7 mouse cellular contexts compared by ENCODE assay signal in the genomic region with DNA sequence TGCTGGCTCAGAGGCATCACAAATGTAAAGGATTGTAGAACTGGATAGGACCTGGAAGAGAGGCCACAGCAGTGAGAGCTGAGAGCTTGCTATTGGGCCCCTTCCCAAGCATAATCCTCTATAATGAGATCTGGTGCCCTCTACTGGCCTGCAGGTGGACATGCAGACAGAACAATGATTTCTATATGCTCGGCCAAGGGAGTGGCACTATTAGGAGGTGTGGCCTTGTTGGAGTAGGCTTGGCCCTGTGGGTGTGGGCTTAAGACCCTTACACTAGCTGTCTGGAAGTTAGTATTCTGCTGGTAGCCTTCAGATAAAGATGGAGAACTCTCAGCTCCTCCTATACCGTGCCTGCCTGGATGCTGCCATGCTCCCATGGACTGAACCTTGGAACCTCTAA. TPM values are rescaled to one million over a fixed set of nuclear protein-coding genes. Genes with fewer than 3 reads are reported as not detected.
DNase-seq lines count a peak whose midpoint lies in the region; ATAC-seq and TF ChIP-seq lines count a peak whose summit lies in the region.

No protein-coding gene starts in this region.

- WGBS in forebrain, postnatal 0 days, result 7% methylated on average over 2 of the region's 2 CpGs
- WGBS in kidney, adult 2 months, result 11% methylated on average over 2 of the region's 2 CpGs
- WGBS in lung, embryonic 14.5 days, result 12% methylated on average over 2 of the region's 2 CpGs
- WGBS in olfactory bulb, adult 2 months, result 16% methylated on average over 2 of the region's 2 CpGs

- H3K4me1 ChIP-seq in E14TG2a.4 (replicated peaks; ENCODE audit: low read depth, low read length), result 0 out of 2 replicates have a peak, but pooled peaks cover 2% of the 10 kb centered on the region
- H3K4me1 ChIP-seq in forebrain, postnatal 0 days (ENCODE audit: insufficient read depth), result no peaks in the 10 kb centered on the region
- no peaks in the 10 kb centered on the region for H3K4me1 ChIP-seq in kidney, adult 2 months (ENCODE audit: control insufficient read depth, insufficient read depth, low read length)
- H3K4me1 ChIP-seq in lung, embryonic 14.5 days (ENCODE audit: insufficient read depth), result no peaks in the 10 kb centered on the region
- no peaks in the 10 kb centered on the region for H3K4me1 ChIP-seq in olfactory bulb, adult 2 months (ENCODE audit: control insufficient read depth, insufficient read depth, low read length)

- ATAC-seq in forebrain, postnatal 0 days, result peak; percentile 93
- ATAC-seq in lung, embryonic 14.5 days (ENCODE audit: insufficient read depth), result peak; percentile 81

- H3K27me3 ChIP-seq in E14TG2a.4 (ENCODE audit: insufficient read depth, low read length), result no peaks in the 10 kb centered on the region
- H3K27me3 ChIP-seq in forebrain, postnatal 0 days (ENCODE audit: insufficient read depth, low read length), result no peaks in the 10 kb centered on the region
- no peaks in the 10 kb centered on the region for H3K27me3 ChIP-seq in kidney, adult 2 months (replicated peaks; ENCODE audit: control insufficient read depth, insufficient read depth, low read length)
- no peaks in the 10 kb centered on the region for H3K27me3 ChIP-seq in lung, embryonic 14.5 days (ENCODE audit: insufficient read depth, low read length)

- peak; percentile 85 for TF ChIP-seq CTCF in E14TG2a.4 (conservative IDR thresholded peaks at IDR 0.05; ENCODE audit: low read length)
- peak; percentile 91 for TF ChIP-seq CTCF in forebrain, postnatal 0 days (IDR thresholded peaks at IDR 0.05; ENCODE audit: low read depth)
- peak; percentile 73 for TF ChIP-seq CTCF in kidney, adult 2 months (conservative IDR thresholded peaks at IDR 0.05; ENCODE audit: insufficient read depth, insufficient read length, low read depth, low read length)
- peak; percentile 94 for TF ChIP-seq CTCF in lung, embryonic 14.5 days (IDR thresholded peaks at IDR 0.05; ENCODE audit: low read depth)
- TF ChIP-seq CTCF in olfactory bulb, adult 2 months (IDR thresholded peaks at IDR 0.05; ENCODE audit: insufficient read depth, low read depth, low read length), result 0 out of 2 replicates have a peak, but pooled peaks have one; percentile 10

- no peak overlapping the region for H3K9ac ChIP-seq in forebrain, postnatal 0 days
- H3K9ac ChIP-seq in lung, embryonic 14.5 days, result no peak overlapping the region

- no peak overlapping the region for H3K4me3 ChIP-seq in E14TG2a.4 (replicated peaks; ENCODE audit: low read length)
- H3K4me3 ChIP-seq in forebrain, postnatal 0 days (ENCODE audit: low read depth, low read length), result no peak overlapping the region
- H3K4me3 ChIP-seq in kidney, adult 2 months (ENCODE audit: insufficient read depth, low read depth, low read length), result no peak overlapping the region
- no peak overlapping the region for H3K4me3 ChIP-seq in lung, embryonic 14.5 days (ENCODE audit: low read depth, low read length)
- H3K4me3 ChIP-seq in olfactory bulb, adult 2 months (ENCODE audit: insufficient read depth, low read depth, low read length), result no peak overlapping the region

- TF ChIP-seq POLR2A in kidney, adult 2 months (IDR thresholded peaks at IDR 0.05; ENCODE audit: low read depth, low read length), result no peak
- no peak for TF ChIP-seq POLR2A in olfactory bulb, adult 2 months (IDR thresholded peaks at IDR 0.05; ENCODE audit: insufficient read depth, low read depth, low read length)

- no peak overlapping the region for H3K27ac ChIP-seq in forebrain, postnatal 0 days (ENCODE audit: low read depth, low read length)
- H3K27ac ChIP-seq in kidney, adult 2 months (ENCODE audit: insufficient read depth, low read depth, low read length), result no peak overlapping the region
- no peak overlapping the region for H3K27ac ChIP-seq in lung, embryonic 14.5 days (ENCODE audit: low read depth)
- H3K27ac ChIP-seq in olfactory bulb, adult 2 months (ENCODE audit: insufficient read depth, low read depth, low read length), result no peak overlapping the region

- H3K4me2 ChIP-seq in forebrain, postnatal 0 days (ENCODE audit: low read depth), result no peak overlapping the region
- H3K4me2 ChIP-seq in lung, embryonic 14.5 days, result no peak overlapping the region

- H3K36me3 ChIP-seq in E14TG2a.4 (ENCODE audit: insufficient read depth, low read length), result no peaks in the 10 kb centered on the region
- no peaks in the 10 kb centered on the region for H3K36me3 ChIP-seq in forebrain, postnatal 0 days (ENCODE audit: insufficient read depth)
- H3K36me3 ChIP-seq in kidney, adult 2 months (ENCODE audit: control insufficient read depth, insufficient read depth, low read length), result no peaks in the 10 kb centered on the region
- H3K36me3 ChIP-seq in lung, embryonic 14.5 days (ENCODE audit: insufficient read depth), result no peaks in the 10 kb centered on the region

- no peaks in the 10 kb centered on the region for H3K9me3 ChIP-seq in E14TG2a.4 (ENCODE audit: low read length)
- H3K9me3 ChIP-seq in forebrain, postnatal 0 days (ENCODE audit: low read length), result no peaks in the 10 kb centered on the region
- H3K9me3 ChIP-seq in lung, embryonic 14.5 days (ENCODE audit: low read depth, low read length), result no peaks in the 10 kb centered on the region

- peak; percentile 64 for DNase-seq in A20 (ENCODE audit: low read depth, low spot score)
- peak; percentile 50 to 72 for DNase-seq in cerebellum, adult 18-20 months
- peak; percentile 85 for DNase-seq in forebrain, postnatal 0 days
- peak; percentile 40 for DNase-seq in kidney, adult 2 months
- peak; percentile 89 for DNase-seq in lung, embryonic 14.5 days

RNA-seq across cellular contexts. Expression of a gene that starts 17.0 kb away (rescaled TPM):
- total RNA-seq in forebrain, postnatal 0 days (2014; rRNA removed), result not detected in 2 replicates
- not detected in 2 replicates for polyA plus RNA-seq in forebrain, postnatal 0 days (2015; fragmentation: Nextera tagmentation; extraction: Ambion mirVana)
- not detected in 2 replicates for polyA plus RNA-seq in kidney, adult 2 months (2012; rRNA removed)
- not detected in 2 replicates for polyA plus RNA-seq in lung, embryonic 14.5 days (2014; fragmentation: Nextera tagmentation; extraction: Ambion mirVana)
- not detected in 2 replicates for polyA plus RNA-seq in olfactory bulb, adult 2 months (2012; ENCODE audit: insufficient read depth, insufficient read length, low replicate concordance, missing spikeins)

RNA-seq across cellular contexts. Expression of a gene that starts 23.2 kb away (rescaled TPM):
- total RNA-seq in forebrain, postnatal 0 days (2014; rRNA removed), result 22.2 and 23.5 TPM in 2 replicates
- 23.6 and 25.6 TPM in 2 replicates for polyA plus RNA-seq in forebrain, postnatal 0 days (2015; fragmentation: Nextera tagmentation; extraction: Ambion mirVana)
- 0.03 and 0.05 TPM in 2 replicates for polyA plus RNA-seq in kidney, adult 2 months (2012; rRNA removed)
- 1.9 and 2.3 TPM in 2 replicates for polyA plus RNA-seq in lung, embryonic 14.5 days (2014; fragmentation: Nextera tagmentation; extraction: Ambion mirVana)
- polyA plus RNA-seq in olfactory bulb, adult 2 months (2012; ENCODE audit: insufficient read depth, insufficient read length, low replicate concordance, missing spikeins), result not detected in 2 replicates

RNA-seq across cellular contexts. Expression of a gene that starts 23.3 kb away (rescaled TPM):
- 18.8 and 19.2 TPM in 2 replicates for total RNA-seq in forebrain, postnatal 0 days (2014; rRNA removed)
- polyA plus RNA-seq in forebrain, postnatal 0 days (2015; fragmentation: Nextera tagmentation; extraction: Ambion mirVana), result 13.9 and 15.2 TPM in 2 replicates
- 2.1 and 2.8 TPM in 2 replicates for polyA plus RNA-seq in kidney, adult 2 months (2012; rRNA removed)
- polyA plus RNA-seq in lung, embryonic 14.5 days (2014; fragmentation: Nextera tagmentation; extraction: Ambion mirVana), result 20.0 and 20.8 TPM in 2 replicates
- not detected in 2 replicates for polyA plus RNA-seq in olfactory bulb, adult 2 months (2012; ENCODE audit: insufficient read depth, insufficient read length, low replicate concordance, missing spikeins)

RNA-seq across cellular contexts. Expression of a gene that starts 35.0 kb away (rescaled TPM):
- 0.62 and 2.6 TPM in 2 replicates for total RNA-seq in forebrain, postnatal 0 days (2014; rRNA removed)
- 0.67 and 0.90 TPM in 2 replicates for polyA plus RNA-seq in forebrain, postnatal 0 days (2015; fragmentation: Nextera tagmentation; extraction: Ambion mirVana)
- polyA plus RNA-seq in kidney, adult 2 months (2012; rRNA removed), result 0.05 TPM in 1 of 2 replicates, not detected in the other
- polyA plus RNA-seq in lung, embryonic 14.5 days (2014; fragmentation: Nextera tagmentation; extraction: Ambion mirVana), result 0.42 and 0.96 TPM in 2 replicates
- polyA plus RNA-seq in olfactory bulb, adult 2 months (2012; ENCODE audit: insufficient read depth, insufficient read length, low replicate concordance, missing spikeins), result not detected in 2 replicates

RNA-seq across cellular contexts. Expression of a gene that starts 35.1 kb away (rescaled TPM):
- 15.8 and 16.6 TPM in 2 replicates for total RNA-seq in forebrain, postnatal 0 days (2014; rRNA removed)
- polyA plus RNA-seq in forebrain, postnatal 0 days (2015; fragmentation: Nextera tagmentation; extraction: Ambion mirVana), result 13.6 and 14.8 TPM in 2 replicates
- 0.81 and 0.87 TPM in 2 replicates for polyA plus RNA-seq in kidney, adult 2 months (2012; rRNA removed)
- polyA plus RNA-seq in lung, embryonic 14.5 days (2014; fragmentation: Nextera tagmentation; extraction: Ambion mirVana), result 18.0 and 18.7 TPM in 2 replicates
- polyA plus RNA-seq in olfactory bulb, adult 2 months (2012; ENCODE audit: insufficient read depth, insufficient read length, low replicate concordance, missing spikeins), result not detected in 2 replicates

Comparison
In these comparisons a context has a peak if more than half of its experiments do, and no peak if none do; other contexts are left out.
1. CTCF ChIP-seq: peak in every context shown above with its lines; median percentile 94 in lung, embryonic 14.5 days; 91 in forebrain, postnatal 0 days; 85 in E14TG2a.4; 73 in kidney, adult 2 months; 10 in olfactory bulb, adult 2 months.